Comparison of ENCODE assay signal across 24 mouse cellular contexts in the genomic region with DNA sequence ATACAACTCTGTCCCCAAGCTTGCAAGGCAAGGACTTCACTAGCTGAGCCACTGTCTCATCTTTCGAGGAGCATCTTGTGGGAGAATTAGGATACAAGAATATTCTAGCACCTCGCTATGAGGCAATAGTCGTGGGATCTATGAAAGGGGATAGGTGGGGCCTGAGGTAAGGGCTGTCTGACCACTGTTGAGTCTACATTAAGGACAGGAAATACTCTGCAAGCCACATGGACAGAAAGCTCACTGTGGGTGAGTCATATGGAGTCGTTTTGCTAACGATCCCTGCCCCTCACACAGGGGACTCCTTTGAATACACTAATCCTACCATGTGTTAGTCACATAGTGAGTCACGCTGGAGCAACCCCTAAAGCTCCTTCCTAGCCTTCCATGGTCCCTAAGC. TPM values are rescaled to one million over a fixed set of nuclear protein-coding genes. Genes with fewer than 3 reads are reported as not detected.
A peak's percentile ranks its signal among the peaks of the same experiment; 100 is the strongest.
DNase-seq lines count a peak whose midpoint lies in the region; ATAC-seq lines count a peak whose summit lies in the region.
"Had no signal": no experiment of that assay in that cellular context is flagged by ENCODE, and none has a peak within 500 bp of the region (broad histone marks: within the 10 kb centered on the region; RNA-seq: fewer than 3 reads in every experiment).

No protein-coding gene starts in this region.

- H3K4me3 ChIP-seq in embryonic facial prominence, embryonic 14.5 days (ENCODE audit: low read depth, low read length) = no peak overlapping the region
- no peak overlapping the region for H3K4me3 ChIP-seq in stomach, embryonic 16.5 days (replicated peaks; ENCODE audit: low read length)
- H3K4me3 ChIP-seq: heart, embryonic 10.5 days; hindbrain, embryonic 15.5 days; left cerebral cortex, adult 2 months; liver, embryonic 12.5 days; megakaryocyte, embryonic 14.5 days; midbrain, embryonic 15.5 days; neural tube, embryonic 15.5 days had no signal

- no peak for ATAC-seq in embryonic facial prominence, embryonic 14.5 days (ENCODE audit: low read depth)
- ATAC-seq in stomach, embryonic 16.5 days (ENCODE audit: insufficient read depth, low FRiP score) = peak; percentile 23; the same call in 1 of the 2 replicates
- no peak for ATAC-seq in erythroid progenitor cell, adult 5-6 weeks (replicated peaks; ENCODE audit: low FRiP score, poor library complexity, severe bottlenecking)
- ATAC-seq: forebrain, embryonic 14.5 days; liver, embryonic 12.5 days; midbrain, embryonic 15.5 days had no signal

- H3K36me3 ChIP-seq in embryonic facial prominence, embryonic 14.5 days (ENCODE audit: control insufficient read depth, insufficient read depth, low read length) = 0 out of 2 replicates have a peak, but pooled peaks cover 2% of the 10 kb centered on the region
- no peaks in the 10 kb centered on the region for H3K36me3 ChIP-seq in stomach, embryonic 16.5 days (ENCODE audit: control insufficient read depth, insufficient read depth, low read length)
- H3K36me3 ChIP-seq: heart, embryonic 10.5 days; hindbrain, embryonic 15.5 days; liver, embryonic 12.5 days; midbrain, embryonic 15.5 days; neural tube, embryonic 15.5 days had no signal

- intact Hi-C loops in heart, postnatal 36 days (cut with DNase I) = no loop called here

- 45% methylated on average over 6 of the region's 6 CpGs for WGBS in embryonic facial prominence, embryonic 14.5 days
- 63% methylated on average over 6 of the region's 6 CpGs for WGBS in stomach, embryonic 16.5 days

- peak; percentile 79 for DNase-seq in heart, adult 11 months
- no peak for DNase-seq in heart, postnatal 36 days
- peak; percentile 76 for DNase-seq in 416B (ENCODE audit: low read depth)
- DNase-seq in embryonic facial prominence, embryonic 14.5 days (ENCODE audit: low spot score) = peak; percentile 35
- DNase-seq in frontal cortex, postnatal 14 days (ENCODE audit: low spot score in 2 of 2) = no peak
- DNase-seq: adrenal gland, postnatal 36 days; cerebellum, adult 11-12 months; cerebellum, postnatal 25 days; embryo, embryonic 11 days; kidney, adult 2 months; kidney, postnatal 10 days; lung, adult 18-20 months; lung, postnatal 14 days had no signal

- H3K27me3 ChIP-seq in embryonic facial prominence, embryonic 14.5 days (replicated peaks; ENCODE audit: control insufficient read depth, insufficient read depth, low read length) = no peaks in the 10 kb centered on the region
- no peaks in the 10 kb centered on the region for H3K27me3 ChIP-seq in stomach, embryonic 16.5 days (ENCODE audit: control insufficient read depth, insufficient read depth, low read length)
- H3K27me3 ChIP-seq: hindbrain, embryonic 15.5 days; liver, embryonic 12.5 days; midbrain, embryonic 15.5 days; neural tube, embryonic 15.5 days had no signal

- H3K9ac ChIP-seq in embryonic facial prominence, embryonic 14.5 days (ENCODE audit: low read depth, low read length) = no peak overlapping the region
- H3K9ac ChIP-seq in stomach, embryonic 16.5 days (ENCODE audit: low read length) = no peak overlapping the region
- H3K9ac ChIP-seq: hindbrain, embryonic 15.5 days; liver, embryonic 12.5 days; midbrain, embryonic 15.5 days; neural tube, embryonic 15.5 days had no signal

- H3K9me3 ChIP-seq in embryonic facial prominence, embryonic 14.5 days (ENCODE audit: control insufficient read depth, low read length) = no peaks in the 10 kb centered on the region
- no peaks in the 10 kb centered on the region for H3K9me3 ChIP-seq in stomach, embryonic 16.5 days (replicated peaks; ENCODE audit: control insufficient read depth, low read length)
- H3K9me3 ChIP-seq: heart, embryonic 10.5 days; hindbrain, embryonic 15.5 days; liver, embryonic 12.5 days; megakaryocyte, embryonic 14.5 days; midbrain, embryonic 15.5 days; neural tube, embryonic 15.5 days had no signal

- H3K27ac ChIP-seq in embryonic facial prominence, embryonic 14.5 days (replicated peaks; ENCODE audit: low read depth, low read length) = no peak overlapping the region
- no peak overlapping the region for H3K27ac ChIP-seq in stomach, embryonic 16.5 days (ENCODE audit: low read length)
- H3K27ac ChIP-seq: heart, embryonic 10.5 days; hindbrain, embryonic 15.5 days; left cerebral cortex, adult 2 months; liver, embryonic 12.5 days; midbrain, embryonic 15.5 days; neural tube, embryonic 15.5 days had no signal

- no peak overlapping the region for H3K4me2 ChIP-seq in embryonic facial prominence, embryonic 14.5 days (ENCODE audit: low read depth, low read length)
- no peak overlapping the region for H3K4me2 ChIP-seq in stomach, embryonic 16.5 days (ENCODE audit: low read depth, low read length)
- H3K4me2 ChIP-seq: hindbrain, embryonic 15.5 days; liver, embryonic 12.5 days; midbrain, embryonic 15.5 days; neural tube, embryonic 15.5 days had no signal

- peaks cover 48% of the 10 kb centered on the region for H3K4me1 ChIP-seq in embryonic facial prominence, embryonic 14.5 days (ENCODE audit: control insufficient read depth, insufficient read depth, low read length)
- peaks cover 7% of the 10 kb centered on the region; the same call in 1 of the 2 replicates for H3K4me1 ChIP-seq in stomach, embryonic 16.5 days (ENCODE audit: control insufficient read depth, insufficient read depth, low read length)
- H3K4me1 ChIP-seq: hindbrain, embryonic 15.5 days; liver, embryonic 12.5 days; megakaryocyte, embryonic 14.5 days; midbrain, embryonic 15.5 days had no signal

RNA-seq across cellular contexts. Expression of gene Col6a3, which starts 9.1 kb away (rescaled TPM):
- total RNA-seq in heart, postnatal 36 days (2021) = 10 to 100 TPM; 42.3 to 50.9 TPM
- polyA plus RNA-seq in embryonic facial prominence, embryonic 14.5 days (2014; fragmentation: Nextera tagmentation; extraction: Ambion mirVana) = 262 and 324 TPM in 2 replicates
- 144 and 162 TPM in 2 replicates for polyA plus RNA-seq in stomach, embryonic 16.5 days (2015; fragmentation: Nextera tagmentation; extraction: Ambion mirVana)
- not detected in 2 replicates for total RNA-seq in erythroid progenitor cell, adult 5-6 weeks (2015; ENCODE audit: low replicate concordance)
- 0.13 TPM in 1 of 2 replicates, not detected in the other for total RNA-seq in erythroid progenitor cell, adult 5-6 weeks (2017; ENCODE audit: low replicate concordance)
- total RNA-seq: hematopoietic stem cell, adult 5-6 weeks had no signal

Comparison
In these comparisons a context has a peak if more than half of its experiments do, and no peak if none do; other contexts are left out.
1. DNase-seq: peak in heart, adult 11 months (single experiment), 416B (single experiment) and embryonic facial prominence, embryonic 14.5 days (single experiment); none in heart, postnatal 36 days (0 of 2) and frontal cortex, postnatal 14 days (0 of 2).
2. RNA of gene Col6a3, which starts 9.1 kb away (total RNA-seq): 42.3 to 50.9 TPM in heart, postnatal 36 days; 0.13 TPM in erythroid progenitor cell, adult 5-6 weeks; every median in the first group is over 10 times any median in the second.